Mouse (Mus musculus): Measurements from ENCODE around the gene Prps1.

DNA sequence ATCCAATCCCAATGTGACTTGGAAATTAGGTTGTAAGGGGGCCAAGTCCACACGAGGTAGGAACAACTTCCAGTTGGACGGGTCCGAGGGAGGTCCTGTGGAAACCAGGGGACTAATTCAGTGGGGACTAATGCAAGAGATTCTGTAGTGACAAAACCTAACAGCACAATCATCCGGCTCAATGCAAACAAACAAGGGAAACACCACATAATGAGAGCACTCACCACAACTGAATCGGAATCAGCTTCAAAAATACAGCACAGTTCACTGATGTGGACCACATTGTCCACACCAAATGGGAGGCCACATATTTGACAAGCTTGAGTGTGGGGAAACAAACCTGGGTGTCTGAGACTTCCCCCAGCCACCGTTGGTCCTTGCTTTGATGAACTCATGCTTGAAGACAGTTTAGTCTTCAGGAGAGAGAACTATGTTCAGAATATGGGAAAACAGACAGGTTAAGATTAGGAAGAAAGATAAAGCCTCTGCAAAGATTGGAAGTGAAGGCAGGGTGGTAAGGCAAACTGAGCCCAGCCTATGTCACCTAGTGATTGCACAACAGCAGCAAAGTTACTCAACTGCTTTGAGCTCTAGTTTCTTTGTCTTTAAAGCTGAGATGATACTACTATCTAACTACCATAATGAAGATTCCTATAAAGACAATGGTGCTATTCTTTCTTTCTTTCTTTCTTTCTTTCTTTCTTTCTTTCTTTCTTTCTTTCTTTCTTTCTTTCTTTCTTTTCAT, 50.2 kb downstream of the Prps1 start:
- no peak for TF ChIP-seq CTCF (IDR thresholded peaks at IDR 0.05; ENCODE audit: insufficient read depth, low read depth, low read length)
- no peak for TF ChIP-seq POLR2A (IDR thresholded peaks at IDR 0.05; ENCODE audit: insufficient read depth, low read depth, low read length)
